Mouse (Mus musculus) ES-E14 (cell line): ENCODE measurements at regions not wholly inside any gene's neighbourhood (a gene's known extent, or its start where the extent isn't known, plus 50 kb on each side); places are given as distances from the start of the nearest gene placed in this dataset.

ENCODE experiments used
- DNase-seq: peaks from one replicate; pipeline ENCODE4 v3.0.0-alpha.2; 2013; ENCODE audit warnings: low read depth, low spot score
- H3K27ac ChIP-seq: 2 replicates; pipeline ENCODE4 v1.5.1; 2012; ENCODE audit warnings: low read depth, mild to moderate bottlenecking, low read length, moderate library complexity, mixed read lengths; ENCODE audit not compliant: poor library complexity, insufficient read depth, severe bottlenecking
- H3K36me3 ChIP-seq: 2 replicates; pipeline ENCODE4 v1.6.1; 2012; ENCODE audit warnings: mild to moderate bottlenecking, low read length, moderate library complexity, mixed read lengths; ENCODE audit not compliant: control insufficient read depth, poor library complexity, insufficient read depth, severe bottlenecking
- H3K4me1 ChIP-seq, 2 experiments: fragments of 150-350 bp in 1 of 2; sonication (generic) in 1 of 2; 2 replicates each; pipeline ENCODE4 v1.6.1; 2012; ENCODE audit warnings: low read length in 2 of 2, mild to moderate bottlenecking in 1 of 2, mixed read lengths in 1 of 2; ENCODE audit not compliant: control insufficient read depth in 2 of 2, insufficient read depth in 2 of 2, poor library complexity in 1 of 2
- H3K4me3 ChIP-seq, 2 experiments: fragments of 150-350 bp in 1 of 2; sonication (generic) in 1 of 2; 2 replicates each; pipeline ENCODE4 v1.5.1; 2012; ENCODE audit warnings: low read length in 2 of 2, low read depth in 1 of 2, mild to moderate bottlenecking in 1 of 2, mixed read lengths in 1 of 2; ENCODE audit not compliant: insufficient read depth in 1 of 2, poor library complexity in 1 of 2, severe bottlenecking in 1 of 2
- H3K9ac ChIP-seq: 2 replicates; pipeline ENCODE4 v1.6.1; 2012; ENCODE audit warnings: low read depth, mild to moderate bottlenecking, low read length, mixed read lengths; ENCODE audit not compliant: poor library complexity, insufficient read depth, severe bottlenecking
- H3K9me3 ChIP-seq: fragments of 150-350 bp; sonication (generic); 2 replicates; pipeline ENCODE4 v1.6.1; 2012; ENCODE audit warnings: low read depth, mild to moderate bottlenecking, low read length; ENCODE audit not compliant: control insufficient read depth, insufficient read depth
- CHD2 ChIP-seq: IDR thresholded peaks from 2 replicates; pipeline ENCODE4 v1.6.1; 2014; ENCODE audit warnings: mild to moderate bottlenecking, low read depth, low read length, inconsistent platforms
- HCFC1 ChIP-seq: IDR thresholded peaks from 2 replicates; pipeline ENCODE4 v1.6.1; 2012; ENCODE audit warnings: low read length, inconsistent platforms, borderline replicate concordance; ENCODE audit not compliant: insufficient read depth
- MAFK ChIP-seq: IDR thresholded peaks from 2 replicates; pipeline ENCODE4 v1.6.1; 2014; ENCODE audit warnings: mild to moderate bottlenecking, low read depth, low read length, inconsistent platforms; ENCODE audit not compliant: insufficient read depth
- ZC3H11A ChIP-seq: IDR thresholded peaks from 2 replicates; pipeline ENCODE4 v1.6.1; 2012; ENCODE audit warnings: low read depth, mild to moderate bottlenecking, inconsistent platforms, low read length, borderline replicate concordance
- ZNF384 ChIP-seq: IDR thresholded peaks from 2 replicates; pipeline ENCODE4 v1.6.1; 2012; ENCODE audit warnings: low read depth, low read length, inconsistent platforms
- in situ Hi-C, 2 experiments: fragments of 600-800 bp; cut with MboI; formaldehyde crosslinking; loops; one replicate each; pipeline ENCODE4 v1.15.1; 2025; ENCODE audit warnings: low sequenced_read_pairs in 2 of 2, inconsistent platforms in 1 of 2; ENCODE audit not compliant: unreplicated experiment in 2 of 2

DNA sequence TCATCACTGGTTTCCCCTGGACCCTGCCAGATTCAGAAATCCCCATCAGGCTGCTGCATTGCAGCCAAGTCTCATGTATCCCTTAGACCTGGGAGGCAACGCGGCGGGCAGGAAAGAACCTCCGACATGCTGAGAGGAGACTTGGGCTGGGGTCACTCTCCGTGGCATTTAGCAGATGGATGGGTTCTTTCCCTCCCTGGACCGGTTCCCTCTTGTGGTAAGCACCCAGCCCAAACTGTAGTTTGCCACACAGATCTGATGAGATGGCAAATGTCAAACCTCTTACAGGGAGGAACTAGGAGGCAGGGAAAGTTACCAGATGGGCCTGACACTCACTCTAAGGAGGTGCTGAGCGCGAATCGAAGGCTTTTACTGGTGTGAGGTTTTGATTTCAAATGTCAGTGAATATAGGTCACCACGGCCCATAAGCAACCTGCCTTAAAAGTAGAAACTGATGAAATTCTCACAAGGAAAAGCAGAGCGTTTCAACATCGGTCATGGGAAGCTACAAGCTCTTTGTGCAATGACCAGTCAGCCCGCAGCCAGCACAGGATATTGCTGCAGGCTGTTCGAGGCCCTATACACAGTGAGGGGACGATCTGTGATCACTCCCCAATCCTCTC lies 199.9 kb upstream of the Lpp start:
- Histone ChIP-seq H3K9me3 (no peaks in the 10 kb centered on the region), H3K27ac (no peak overlapping the region), H3K9ac (no peak overlapping the region), H3K4me1 (no peaks in the 10 kb centered on the region), H3K4me3 (no peak overlapping the region), H3K36me3 (no peaks in the 10 kb centered on the region)
- DNase-seq, result no peak
- in situ Hi-C loops, result no loop called here
- TF ChIP-seq MAFK (no peak), ZC3H11A (no peak), HCFC1 (no peak), ZNF384 (no peak)

DNA sequence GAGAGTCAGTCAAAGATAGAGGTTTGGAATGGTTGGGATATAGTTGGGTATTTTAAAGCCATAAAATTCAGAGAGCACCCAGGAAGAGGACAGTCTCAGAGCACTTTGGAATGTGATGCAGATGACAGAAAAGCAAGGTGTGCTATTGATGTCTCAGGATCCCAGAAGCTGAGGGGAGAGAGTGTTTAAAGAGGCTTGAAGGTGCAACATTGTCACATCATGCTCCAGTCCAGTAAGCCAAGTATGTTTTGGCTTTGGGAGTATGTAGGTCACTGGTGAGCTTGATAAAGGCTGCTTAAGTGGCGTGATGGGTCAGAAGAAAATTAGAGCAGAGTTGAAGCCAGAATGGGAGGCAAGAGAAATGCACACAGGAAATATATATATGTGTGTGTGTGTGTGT lies 201.3 kb upstream of the Lpp start:
- Histone ChIP-seq H3K27ac (no peak overlapping the region), H3K4me3 (no peak overlapping the region), H3K9ac (no peak overlapping the region), H3K36me3 (no peaks in the 10 kb centered on the region), H3K9me3 (no peaks in the 10 kb centered on the region), H3K4me1 (no peaks in the 10 kb centered on the region)
- in situ Hi-C loops, result no loop called here
- DNase-seq, result no peak
- TF ChIP-seq MAFK (no peak), CHD2 (no peak), ZC3H11A (no peak), ZNF384 (no peak), HCFC1 (no peak)

DNA sequence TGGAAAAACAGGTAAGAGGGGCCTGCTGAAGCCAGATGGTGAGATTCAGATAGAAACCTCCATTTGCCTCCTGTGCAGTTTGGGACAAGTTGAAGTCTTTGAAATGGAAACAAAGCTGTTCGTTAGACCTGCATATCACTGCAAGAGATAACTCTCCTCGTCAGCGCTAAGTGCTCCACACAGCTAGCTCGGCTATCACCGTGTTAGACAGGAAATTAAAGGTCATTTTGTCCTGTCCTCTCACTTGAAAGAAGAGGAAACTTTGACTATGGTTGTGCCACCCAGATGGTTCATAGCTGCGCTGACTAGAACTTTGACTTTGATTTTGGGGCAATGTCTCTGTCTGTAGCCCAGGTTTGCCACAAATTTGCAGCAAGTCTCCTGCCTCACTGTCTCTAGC lies 198.5 kb upstream of the Bcl6 start:
- Histone ChIP-seq H3K36me3 (no peaks in the 10 kb centered on the region), H3K9ac (no peak overlapping the region), H3K9me3 (no peaks in the 10 kb centered on the region), H3K27ac (no peak overlapping the region), H3K4me1 (no peaks in the 10 kb centered on the region), H3K4me3 (no peak overlapping the region)
- no peak for DNase-seq
- in situ Hi-C loops, result no loop called here
- TF ChIP-seq ZC3H11A (no peak), CHD2 (no peak), HCFC1 (no peak), ZNF384 (no peak), MAFK (no peak)

DNA sequence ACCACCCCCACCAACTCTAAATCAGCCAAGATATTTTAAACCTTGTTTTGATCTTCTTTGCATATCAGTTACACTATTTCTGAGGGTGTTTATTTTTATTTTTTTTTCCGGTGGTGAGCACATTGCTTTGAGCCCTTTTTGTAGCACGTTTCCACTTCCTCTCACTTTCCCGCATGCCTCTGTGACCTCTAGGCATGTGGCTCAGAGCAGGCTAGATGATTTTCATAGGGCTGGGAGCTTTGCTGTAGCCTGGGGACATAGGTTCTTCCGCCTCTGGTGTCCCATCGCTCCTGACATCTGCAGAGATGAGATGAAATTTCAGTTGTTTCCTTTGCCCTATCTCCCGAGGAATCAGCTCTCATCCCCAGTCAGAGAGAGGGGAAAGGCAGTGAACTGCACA lies 197.3 kb upstream of the Bcl6 start:
- H3K9me3 ChIP-seq, result no peaks in the 10 kb centered on the region
- no peak overlapping the region for H3K9ac ChIP-seq
- DNase-seq, result no peak
- TF ChIP-seq ZC3H11A (no peak), MAFK (no peak), CHD2 (no peak), HCFC1 (no peak), ZNF384 (no peak)
- H3K4me1 ChIP-seq, result no peaks in the 10 kb centered on the region
- no peak overlapping the region for H3K4me3 ChIP-seq
- no peaks in the 10 kb centered on the region for H3K36me3 ChIP-seq
- in situ Hi-C loops, result no loop called here
- H3K27ac ChIP-seq, result no peak overlapping the region

GRCm38 (mm10) chr16:24184846-24185245 lies 196.2 kb upstream of the Bcl6 start:
- Histone ChIP-seq H3K27ac (no peak overlapping the region), H3K4me3 (no peak overlapping the region), H3K9ac (no peak overlapping the region), H3K9me3 (no peaks in the 10 kb centered on the region), H3K4me1 (no peaks in the 10 kb centered on the region), H3K36me3 (no peaks in the 10 kb centered on the region)
- DNase-seq, result no peak
- in situ Hi-C loops, result no loop called here
- no peak for TF ChIP-seq MAFK
- TF ChIP-seq ZNF384, result no peak
- TF ChIP-seq HCFC1, result no peak
- TF ChIP-seq CHD2, result no peak
- TF ChIP-seq ZC3H11A, result no peak
